Mouse (Mus musculus) skeletal muscle tissue, adult 2 months (tissue): Measurements from ENCODE around the gene Olfr55.
"Not testable (repeated sequence)": the region's sequence is repeated elsewhere in the genome, so short reads cannot be mapped to it uniquely, and the experiment has no call there.

Experiments used
- DNase-seq: peaks from one replicate; pipeline ENCODE4 v3.0.0-alpha.2; 2012; ENCODE audit warnings: low read depth, low spot score

The Olfr55 gene

GRCm38 (mm10) chr17:33168147-33168546, at the start of gene Olfr55:
Gene Olfr55 (plus strand): TSS chr17:33168447.
- DNase-seq, result not testable (repeated sequence)

DNA sequence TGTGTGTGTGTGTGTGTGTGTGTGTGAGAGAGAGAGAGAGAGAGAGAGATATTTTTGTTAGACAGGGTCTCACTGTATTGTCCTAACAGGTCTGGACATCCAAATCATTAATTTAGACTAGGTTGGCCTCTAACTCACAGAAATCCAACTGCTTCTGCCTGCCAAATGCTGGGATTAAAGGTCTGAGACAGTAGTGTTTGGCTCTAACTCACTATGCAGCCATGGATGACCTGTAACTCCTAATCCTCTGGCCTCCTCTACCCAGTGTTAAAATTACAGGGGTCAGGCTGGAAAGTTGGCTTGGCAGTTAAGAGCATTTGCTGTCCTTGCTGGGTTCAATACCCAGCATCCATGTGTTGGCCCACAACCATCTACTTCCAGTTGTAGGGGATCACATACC, 43.7 kb upstream of the Olfr55 start:
- no peak for DNase-seq

DNA sequence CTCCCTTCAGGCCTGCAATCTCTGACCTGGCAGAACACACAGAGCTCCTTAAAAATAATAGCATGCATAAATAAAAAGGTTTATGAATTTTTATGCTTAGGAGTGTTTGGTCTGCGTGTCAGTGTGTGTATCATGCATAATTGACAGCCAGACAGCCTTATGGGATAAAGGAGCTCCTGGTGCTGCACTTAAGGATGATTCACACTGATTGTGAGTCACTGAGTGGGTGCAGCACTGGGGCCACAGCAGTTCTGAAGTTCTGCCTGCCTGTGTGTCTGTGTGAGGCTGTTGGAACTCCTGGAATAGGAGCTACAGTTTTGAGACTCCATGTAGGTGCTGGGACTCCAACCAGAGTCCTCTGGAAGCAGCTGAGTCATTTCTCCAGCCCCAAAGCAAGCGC, 42.0 kb upstream of the Olfr55 start:
- no peak for DNase-seq

- no peak for DNase-seq
These were observed 28.9 kb upstream of the Olfr55 start, which contains the start of gene Morc2b for GRCm38 (mm10) chr17:33139261-33139820. Gene Morc2b (minus strand): TSS chr17:33139683.

DNA sequence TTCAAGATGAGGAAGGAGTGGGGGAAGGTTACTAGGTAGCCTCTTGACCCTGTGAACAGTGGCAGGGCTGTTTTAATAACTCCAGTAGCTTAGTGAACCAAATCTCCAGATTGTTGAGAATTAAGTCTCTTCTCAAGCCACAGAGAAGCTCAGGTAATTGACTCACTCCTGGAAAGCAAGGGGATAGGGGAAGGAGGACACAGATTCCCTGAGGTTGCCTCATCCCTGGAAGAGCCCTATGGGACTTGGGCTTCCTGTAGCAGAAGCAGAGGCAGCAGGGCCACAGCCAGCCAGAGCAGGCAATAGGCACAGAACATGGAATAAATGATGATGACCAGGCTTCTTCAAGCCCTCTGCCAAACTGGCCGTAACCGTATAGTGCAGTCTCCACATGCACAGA, 22.8 kb downstream of the Olfr55 start, which contains the start of gene Olfr239:
Olfr239 (plus strand) TSS at position 301 of the 400 bp plus-strand sequence.
- not testable (repeated sequence) for DNase-seq

DNA sequence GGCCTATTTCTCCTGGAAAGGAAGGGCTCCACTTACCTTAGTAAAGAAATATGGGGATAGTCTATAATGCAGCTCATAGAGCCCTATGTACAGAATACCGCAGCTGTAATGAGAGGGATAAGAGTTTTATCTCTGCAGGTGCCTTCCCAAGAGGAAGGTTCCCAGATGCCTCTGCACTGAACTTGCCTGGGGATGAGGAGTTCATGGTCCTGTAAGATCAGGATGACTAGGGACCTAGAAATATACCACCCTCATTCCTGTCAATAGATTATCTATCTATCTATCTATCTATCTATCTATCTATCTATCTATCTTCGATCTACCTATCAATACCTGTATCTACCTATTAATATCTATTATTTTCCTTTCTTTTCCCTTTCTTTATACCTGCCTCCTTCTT, 53.3 kb downstream of the Olfr55 start, which contains the start of gene Olfr1564:
Olfr1564 (minus strand) TSS at position 101 of the 400 bp plus-strand sequence.
- no peak for DNase-seq
